Mouse (Mus musculus): ENCODE measurements at regions not wholly inside any gene's neighbourhood (a gene's known extent, or its start where the extent isn't known, plus 50 kb on each side); places are given as distances from the start of the nearest gene placed in this dataset.

- in situ Hi-C loops (cut with MboI, MseI) = no loop called here
These were observed 189.0 kb upstream of the Cd180 start for GRCm38 (mm10) chr13:102504157-102504947.

GRCm38 (mm10) chr13:102507226-102507625 lies 186.1 kb upstream of the Cd180 start:
- in situ Hi-C loops (cut with MboI, MseI) = no loop called here

GRCm38 (mm10) chr13:102507916-102508315 lies 185.4 kb upstream of the Cd180 start:
- in situ Hi-C loops (cut with MboI, MseI) = no loop called here

GRCm38 (mm10) chr13:102510733-102511279 lies 182.6 kb upstream of the Cd180 start:
- in situ Hi-C loops (cut with MboI, MseI) = no loop called here

GRCm38 (mm10) chr13:102518169-102518882 lies 175.0 kb upstream of the Cd180 start:
- in situ Hi-C loops (cut with MboI, MseI) = no loop called here

GRCm38 (mm10) chr13:102521427-102521826 lies 171.9 kb upstream of the Cd180 start:
- in situ Hi-C loops (cut with MboI, MseI) = no loop called here

- in situ Hi-C loops (cut with MboI, MseI) = no loop called here
These were observed 171.3 kb upstream of the Cd180 start for GRCm38 (mm10) chr13:102522080-102522479.

GRCm38 (mm10) chr13:102526621-102527140 lies 166.7 kb upstream of the Cd180 start:
- in situ Hi-C loops (cut with MboI, MseI) = no loop called here

- in situ Hi-C loops (cut with MboI, MseI) = no loop called here
These were observed 159.6 kb upstream of the Cd180 start for GRCm38 (mm10) chr13:102533784-102534183.

- in situ Hi-C loops (cut with MboI, MseI) = no loop called here
These were observed 155.7 kb upstream of the Cd180 start for GRCm38 (mm10) chr13:102537424-102538242.

- in situ Hi-C loops (cut with MboI, MseI) = loop anchor here in 1 of 2 experiments (10.0 kb wide), 1 partner anchor 516 kb away; no protein-coding TSS in a partner anchor
These were observed 152.9 kb upstream of the Cd180 start for GRCm38 (mm10) chr13:102540436-102540835.

- in situ Hi-C loops (cut with MboI, MseI) = loop anchor here in 1 of 2 experiments (10.0 kb wide), 1 partner anchor 520 kb away; no protein-coding TSS in a partner anchor
These were observed 148.8 kb upstream of the Cd180 start for GRCm38 (mm10) chr13:102544359-102545165.

GRCm38 (mm10) chr13:102545845-102546615 lies 147.3 kb upstream of the Cd180 start:
- in situ Hi-C loops (cut with MboI, MseI) = loop anchor here in 1 of 2 experiments (10.0 kb wide), 1 partner anchor 521 kb away; no protein-coding TSS in a partner anchor

- in situ Hi-C loops (cut with MboI, MseI) = loop anchor here in 1 of 2 experiments (10.0 kb wide), 1 partner anchor 523 kb away; no protein-coding TSS in a partner anchor
These were observed 145.1 kb upstream of the Cd180 start for GRCm38 (mm10) chr13:102548252-102548651.

GRCm38 (mm10) chr13:102566846-102567572 lies 126.3 kb upstream of the Cd180 start:
- in situ Hi-C loops (cut with MboI, MseI) = no loop called here

GRCm38 (mm10) chr13:102569580-102569979 lies 123.8 kb upstream of the Cd180 start:
- in situ Hi-C loops (cut with MboI, MseI) = no loop called here

GRCm38 (mm10) chr13:102570286-102570685 lies 123.1 kb upstream of the Cd180 start:
- in situ Hi-C loops (cut with MboI, MseI) = no loop called here

- in situ Hi-C loops (cut with MboI, MseI) = no loop called here
These were observed 120.0 kb upstream of the Cd180 start for GRCm38 (mm10) chr13:102573286-102573921.
